Mouse (Mus musculus): Measurements from ENCODE around the gene Gm49601. TPM values are rescaled to one million over a fixed set of nuclear protein-coding genes. Genes with fewer than 3 reads are reported as not detected.
A peak's percentile ranks its signal among the peaks of the same experiment; 100 is the strongest.

Gm49601 gene
- polyA plus RNA-seq, 1 experiment from 2014 or later: 4.7 TPM

DNA sequence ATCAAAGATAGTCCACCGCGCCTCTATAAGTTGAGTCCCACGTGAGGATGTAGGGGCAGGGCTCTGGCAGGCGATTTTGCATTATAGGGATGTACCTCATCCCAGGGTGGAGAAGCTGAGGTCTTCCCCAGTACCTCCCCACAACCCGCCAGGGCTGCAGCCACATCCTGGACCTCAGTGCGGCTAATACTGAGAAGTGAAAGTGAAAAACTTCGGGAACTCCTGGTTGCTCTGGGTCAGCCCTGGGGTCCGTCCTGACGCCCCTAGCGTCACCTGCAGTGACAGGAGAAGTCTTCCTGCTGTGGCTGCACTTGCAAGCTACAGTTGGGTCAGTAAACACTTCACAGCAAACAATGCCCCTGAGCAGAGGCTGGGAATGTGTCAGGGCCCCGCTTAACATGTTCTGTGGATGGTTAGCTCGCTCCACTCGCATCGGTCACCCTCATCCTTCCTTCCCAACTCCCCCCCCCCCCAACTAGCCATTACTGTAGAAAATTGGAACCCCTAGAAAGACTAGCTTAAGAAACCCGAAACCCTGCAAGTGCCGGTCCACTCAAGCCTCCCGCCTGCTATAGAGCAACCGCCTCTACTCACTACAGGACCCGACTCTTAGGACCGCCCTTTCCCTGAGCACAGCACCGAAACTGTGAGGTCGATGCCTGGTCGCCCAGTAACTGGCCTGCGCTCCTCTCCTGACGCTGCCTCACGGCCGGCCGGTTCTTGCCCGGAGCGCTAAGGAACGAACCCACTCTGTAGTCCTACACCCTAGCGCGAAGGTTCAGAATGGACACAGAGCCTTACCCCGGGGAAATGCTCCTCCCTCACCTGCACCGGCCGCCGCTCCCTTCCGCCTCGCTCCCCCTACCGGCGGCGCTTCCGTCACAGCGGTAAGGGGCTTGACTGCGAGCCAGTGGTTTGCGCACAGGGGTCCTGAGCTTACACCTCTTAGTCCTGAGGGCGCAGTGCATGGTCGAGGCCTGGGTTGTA, 36.1 kb downstream of the Gm49601 start, which contains the start of gene Tbx1:
Tbx1 (minus strand) TSS at position 868 of the 987 bp plus-strand sequence.
- Histone ChIP-seq H3K4me1 (peaks cover 55% of the 10 kb centered on the region), H3K27ac (peak within 1 kb of the TSS; percentile 25; the same call in 1 of the 2 replicates), H3K36me3 (no peaks in the 10 kb centered on the region), H3K27me3 (ENCODE audit: low read depth, poor library complexity, severe bottlenecking) (peaks cover 98% of the 10 kb centered on the region), H3K4me3 (peak within 1 kb of the TSS; percentile 43), H3K9me3 (replicated peaks) (no peaks in the 10 kb centered on the region)
- peak; percentile 70 for DNase-seq (ENCODE audit: low spot score)
- WGBS: 2% methylated on average over 48 of the region's 48 CpGs

DNA sequence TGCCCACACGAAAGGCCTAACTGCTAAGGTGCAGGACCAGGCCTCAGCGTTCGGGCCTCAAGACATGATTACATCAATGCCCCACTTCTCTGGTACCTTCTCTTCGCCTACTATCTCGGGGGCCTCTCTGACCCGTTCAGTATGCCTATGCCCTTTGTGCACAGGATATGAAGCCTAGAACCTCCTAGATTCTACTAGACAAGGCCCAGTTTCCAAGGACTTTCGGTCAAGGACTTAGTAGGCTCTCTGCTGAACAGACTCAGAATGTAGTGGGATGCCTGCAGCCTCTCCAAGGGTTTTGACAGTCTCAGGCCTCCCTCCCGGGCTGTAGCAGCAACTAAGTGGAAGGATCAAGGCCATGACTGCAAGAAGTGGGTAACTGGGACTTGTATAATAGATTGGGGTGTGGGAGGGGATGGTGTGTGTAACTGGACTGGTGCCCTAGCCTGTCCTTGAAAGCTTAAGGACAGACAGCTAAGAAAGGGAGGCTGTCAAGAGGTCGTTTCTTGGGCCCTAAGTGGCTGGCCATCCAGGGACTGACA, 37.1 kb downstream of the Gm49601 start:
- no peak for DNase-seq (ENCODE audit: low spot score)
- Histone ChIP-seq H3K27me3 (ENCODE audit: low read depth, poor library complexity, severe bottlenecking) (peaks cover 98% of the 10 kb centered on the region), H3K27ac (no peak overlapping the region), H3K4me3 (peak overlapping the region; percentile 43; the same call in 1 of the 2 replicates), H3K36me3 (no peaks in the 10 kb centered on the region), H3K4me1 (peaks cover 55% of the 10 kb centered on the region), H3K9me3 (replicated peaks) (no peaks in the 10 kb centered on the region)
- WGBS: 9% methylated on average over 9 of the region's 9 CpGs

DNA sequence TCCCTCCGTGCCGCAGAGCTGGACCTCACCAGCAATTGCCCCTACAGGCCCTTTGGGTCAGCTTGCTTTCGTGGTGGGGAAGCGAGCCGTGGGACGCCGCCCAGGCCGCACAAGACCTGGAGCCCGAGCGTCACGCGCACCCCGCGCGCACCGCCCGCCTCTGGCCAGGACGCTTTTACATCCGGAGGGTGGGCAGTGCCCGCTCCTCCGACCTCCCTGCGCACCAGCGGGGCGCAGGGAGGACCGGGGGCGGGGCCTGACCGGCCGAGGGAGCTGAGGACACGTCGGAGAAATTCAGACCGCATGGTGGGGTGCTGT, 37.5 kb downstream of the Gm49601 start:
- Histone ChIP-seq H3K4me1 (peaks cover 56% of the 10 kb centered on the region), H3K4me3 (peak overlapping the region; percentile 29), H3K9me3 (replicated peaks) (no peaks in the 10 kb centered on the region), H3K36me3 (no peaks in the 10 kb centered on the region), H3K27me3 (ENCODE audit: low read depth, poor library complexity, severe bottlenecking) (peaks cover 98% of the 10 kb centered on the region), H3K27ac (0 out of 2 replicates have a peak overlapping the region, but pooled peaks have one; percentile 30)
- WGBS: under 1% methylated on average over 31 of the region's 31 CpGs
- no peak for DNase-seq (ENCODE audit: low spot score)

DNA sequence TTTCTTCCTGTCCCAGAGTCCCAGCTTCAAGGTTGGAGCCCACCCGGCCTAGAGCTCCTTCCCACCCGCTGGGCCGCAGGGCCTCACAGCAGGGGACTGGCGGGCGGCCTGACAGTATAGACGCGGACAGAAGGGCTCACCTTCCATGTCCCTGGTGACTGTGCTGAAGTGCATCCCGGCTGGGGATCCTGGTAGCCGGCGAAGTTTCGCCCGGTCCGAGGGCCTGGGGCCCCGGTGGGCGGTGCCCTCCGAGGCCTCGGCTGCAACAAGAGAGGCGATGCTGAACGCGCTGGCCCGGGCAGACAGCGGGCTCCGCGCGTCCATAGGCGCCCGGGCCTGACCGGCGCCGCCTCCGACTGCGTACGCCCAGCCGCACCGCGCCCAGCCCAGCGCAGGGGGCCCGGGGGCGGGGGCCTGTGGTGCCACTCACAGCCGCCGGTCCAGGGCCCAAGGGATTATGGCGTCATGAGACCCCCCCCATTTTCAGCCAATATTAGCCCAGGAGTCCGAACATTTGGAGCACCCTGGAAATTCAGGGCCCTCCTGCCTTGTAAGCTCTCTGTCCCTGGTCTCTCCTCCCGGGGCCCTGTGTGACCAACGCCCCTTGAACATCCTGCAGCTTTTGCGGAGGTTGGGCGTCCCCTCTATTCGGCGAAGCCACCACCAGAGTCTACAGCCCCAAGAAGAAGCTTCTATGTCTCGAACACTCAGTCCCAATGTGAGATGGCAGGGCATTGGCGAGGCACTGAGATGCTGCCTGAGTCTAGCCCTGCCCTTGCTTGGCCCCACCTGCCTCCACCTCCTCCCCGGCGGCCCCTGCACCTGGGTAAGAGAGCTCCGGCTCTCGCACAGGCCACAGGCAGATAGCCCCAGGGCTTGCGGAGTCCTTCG, 38.1 kb downstream of the Gm49601 start:
- peak; percentile 70 for DNase-seq (ENCODE audit: low spot score)
- Histone ChIP-seq H3K27me3 (ENCODE audit: low read depth, poor library complexity, severe bottlenecking) (peaks cover 98% of the 10 kb centered on the region), H3K4me3 (peak overlapping the region; percentile 44), H3K27ac (0 out of 2 replicates have a peak overlapping the region, but pooled peaks have one; percentile 30), H3K4me1 (peaks cover 58% of the 10 kb centered on the region), H3K9me3 (replicated peaks) (no peaks in the 10 kb centered on the region), H3K36me3 (no peaks in the 10 kb centered on the region)
- 1% methylated on average over 57 of the region's 57 CpGs for WGBS

DNA sequence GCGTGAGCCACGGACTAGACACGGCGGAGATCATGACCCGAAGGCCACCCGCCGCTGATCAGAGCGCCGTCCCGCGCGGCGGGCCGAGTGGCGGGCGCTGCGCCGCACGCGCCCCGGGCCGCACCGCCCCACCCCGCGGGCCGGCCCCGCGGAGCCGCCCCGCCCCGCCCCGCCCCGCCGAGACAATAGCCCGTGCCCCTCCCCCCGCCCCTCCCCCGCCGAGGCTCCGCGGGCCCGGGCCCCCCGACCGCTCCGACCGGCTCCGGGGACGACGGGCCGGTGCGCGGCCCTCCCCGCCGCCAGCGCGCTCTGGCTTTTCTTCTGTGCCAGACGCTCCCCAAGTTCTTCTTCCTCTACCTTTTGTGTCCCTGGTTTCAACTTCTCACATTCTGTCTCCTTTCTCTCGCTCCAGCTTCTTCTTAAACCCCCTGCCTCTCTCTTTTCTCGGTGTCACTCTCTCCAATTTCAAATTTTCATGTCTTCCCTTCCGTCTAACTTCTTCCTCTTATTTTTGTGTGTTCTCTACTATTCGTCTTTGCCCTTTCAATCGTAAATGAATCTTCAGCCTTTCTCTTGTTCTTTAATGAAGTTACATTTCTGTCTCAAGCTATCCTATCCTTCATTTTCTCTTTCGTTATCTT, 39.2 kb downstream of the Gm49601 start:
- DNase-seq (ENCODE audit: low spot score): peak; percentile 62
- Histone ChIP-seq H3K4me1 (peaks cover 68% of the 10 kb centered on the region), H3K27me3 (ENCODE audit: low read depth, poor library complexity, severe bottlenecking) (peaks cover 100% of the 10 kb centered on the region), H3K27ac (peak overlapping the region; percentile 61), H3K9me3 (replicated peaks) (no peaks in the 10 kb centered on the region), H3K36me3 (no peaks in the 10 kb centered on the region), H3K4me3 (peak overlapping the region; percentile 49)
- WGBS: under 1% methylated on average over 53 of the region's 62 CpGs

DNA sequence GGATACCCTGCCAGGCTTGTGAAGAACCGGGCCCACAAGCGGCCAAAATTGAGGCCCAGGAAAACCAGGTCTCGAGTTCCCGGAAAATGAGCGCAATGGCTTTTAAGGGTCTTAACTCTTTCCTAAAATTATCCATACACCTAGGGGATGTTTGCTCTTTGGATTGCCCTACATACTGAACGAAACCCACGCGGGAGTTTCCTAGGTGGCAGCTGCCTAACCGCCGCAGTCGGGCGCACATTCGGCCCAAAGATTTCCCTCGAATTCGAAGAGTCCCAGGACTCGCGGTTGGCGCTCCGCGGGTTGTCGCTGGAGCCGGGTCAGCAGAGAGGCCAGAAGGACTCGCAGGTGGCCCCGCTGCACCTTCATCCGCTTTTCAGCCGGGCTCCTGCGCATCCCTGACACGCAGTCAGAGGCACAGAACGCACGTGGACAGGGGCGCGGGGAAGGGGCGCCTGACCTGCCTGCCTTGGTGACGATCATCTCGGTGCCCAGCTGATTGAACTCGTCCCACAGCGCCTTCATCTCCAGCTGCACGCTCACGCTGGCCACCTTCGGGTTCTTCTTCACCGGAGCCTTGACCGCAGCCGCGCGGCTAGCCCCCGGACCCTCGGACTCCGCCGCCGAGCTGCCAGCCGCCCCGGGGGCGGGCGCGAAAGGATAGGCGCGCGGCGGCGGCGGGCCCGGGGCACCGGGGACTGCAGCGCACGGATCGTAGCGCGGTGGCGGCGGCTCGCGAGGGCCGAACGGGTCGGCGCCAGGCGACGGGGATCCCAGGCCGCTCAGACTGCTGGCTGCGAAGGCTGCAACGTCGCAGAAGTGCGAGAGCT, 39.9 kb downstream of the Gm49601 start:
- DNase-seq (ENCODE audit: low spot score): peak; percentile 70
- no peaks in the 10 kb centered on the region for H3K36me3 ChIP-seq
- peak overlapping the region; percentile 49 for H3K4me3 ChIP-seq
- peaks cover 68% of the 10 kb centered on the region for H3K4me1 ChIP-seq
- WGBS: under 1% methylated on average over 83 of the region's 83 CpGs
- H3K27me3 ChIP-seq (ENCODE audit: low read depth, poor library complexity, severe bottlenecking): peaks cover 100% of the 10 kb centered on the region
- H3K9me3 ChIP-seq (replicated peaks): no peaks in the 10 kb centered on the region
- H3K27ac ChIP-seq: peak overlapping the region; percentile 61

DNA sequence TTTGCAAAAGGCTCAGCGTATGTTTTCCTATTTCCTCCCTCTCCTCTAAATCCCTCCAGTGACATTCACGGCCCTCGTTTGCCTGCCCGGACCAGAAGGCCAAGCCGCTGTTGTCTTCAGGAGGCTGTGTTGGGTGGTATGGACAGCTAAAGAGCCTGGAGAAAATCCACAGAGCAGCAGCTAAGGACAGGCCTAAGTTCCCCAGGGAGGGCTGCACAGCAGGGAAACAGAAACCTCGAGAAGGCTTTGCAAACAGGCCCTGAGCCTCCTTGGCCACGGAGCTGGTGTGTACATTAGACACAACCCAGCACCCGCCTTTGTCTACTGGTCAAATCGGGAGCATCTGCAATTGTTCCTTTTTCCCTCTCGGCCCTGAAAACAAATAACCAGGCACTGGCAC, 40.6 kb downstream of the Gm49601 start:
- peaks cover 100% of the 10 kb centered on the region for H3K27me3 ChIP-seq (ENCODE audit: low read depth, poor library complexity, severe bottlenecking)
- H3K27ac ChIP-seq: no peak overlapping the region
- 3% methylated on average over 10 of the region's 10 CpGs for WGBS
- no peaks in the 10 kb centered on the region for H3K9me3 ChIP-seq (replicated peaks)
- peak; percentile 64 for DNase-seq (ENCODE audit: low spot score)
- peaks cover 69% of the 10 kb centered on the region for H3K4me1 ChIP-seq
- no peaks in the 10 kb centered on the region for H3K36me3 ChIP-seq
- peak overlapping the region; percentile 49 for H3K4me3 ChIP-seq

DNA sequence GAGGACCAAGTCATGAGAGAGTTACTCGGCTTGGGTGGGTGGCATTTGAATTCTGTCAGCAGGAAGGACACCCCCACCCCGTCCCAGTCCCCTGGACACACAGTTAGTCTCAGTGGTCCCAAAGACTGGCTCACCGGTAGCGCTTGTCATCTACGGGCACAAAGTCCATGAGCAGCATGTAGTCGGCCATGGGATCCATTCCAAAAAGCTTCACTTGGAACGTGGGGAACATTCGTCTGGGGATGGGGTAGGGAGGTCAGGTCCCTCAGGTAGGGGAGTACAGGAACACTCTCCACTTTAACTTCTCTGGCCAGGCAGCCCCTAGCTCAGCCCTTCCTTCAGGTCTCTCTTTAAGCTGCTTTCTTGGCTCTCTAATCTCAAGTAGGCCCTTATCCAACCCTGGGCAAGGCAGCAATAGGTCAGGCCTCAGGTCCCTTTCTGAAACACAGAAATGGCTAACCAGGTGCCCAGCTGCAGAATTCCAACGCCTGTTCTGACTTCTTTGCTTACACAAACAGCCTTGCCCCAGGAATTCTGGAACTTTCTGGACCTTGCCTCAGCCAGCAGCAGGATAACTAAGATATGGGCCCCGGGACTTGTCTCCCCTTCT, 41.2 kb downstream of the Gm49601 start:
- peaks cover 63% of the 10 kb centered on the region for H3K4me1 ChIP-seq
- WGBS: 11% methylated on average over 10 of the region's 10 CpGs
- H3K36me3 ChIP-seq: no peaks in the 10 kb centered on the region
- no peak for DNase-seq (ENCODE audit: low spot score)
- H3K27me3 ChIP-seq (ENCODE audit: low read depth, poor library complexity, severe bottlenecking): peaks cover 100% of the 10 kb centered on the region
- H3K4me3 ChIP-seq: peak overlapping the region; percentile 49
- H3K9me3 ChIP-seq (replicated peaks): no peaks in the 10 kb centered on the region
- H3K27ac ChIP-seq: no peak overlapping the region

DNA sequence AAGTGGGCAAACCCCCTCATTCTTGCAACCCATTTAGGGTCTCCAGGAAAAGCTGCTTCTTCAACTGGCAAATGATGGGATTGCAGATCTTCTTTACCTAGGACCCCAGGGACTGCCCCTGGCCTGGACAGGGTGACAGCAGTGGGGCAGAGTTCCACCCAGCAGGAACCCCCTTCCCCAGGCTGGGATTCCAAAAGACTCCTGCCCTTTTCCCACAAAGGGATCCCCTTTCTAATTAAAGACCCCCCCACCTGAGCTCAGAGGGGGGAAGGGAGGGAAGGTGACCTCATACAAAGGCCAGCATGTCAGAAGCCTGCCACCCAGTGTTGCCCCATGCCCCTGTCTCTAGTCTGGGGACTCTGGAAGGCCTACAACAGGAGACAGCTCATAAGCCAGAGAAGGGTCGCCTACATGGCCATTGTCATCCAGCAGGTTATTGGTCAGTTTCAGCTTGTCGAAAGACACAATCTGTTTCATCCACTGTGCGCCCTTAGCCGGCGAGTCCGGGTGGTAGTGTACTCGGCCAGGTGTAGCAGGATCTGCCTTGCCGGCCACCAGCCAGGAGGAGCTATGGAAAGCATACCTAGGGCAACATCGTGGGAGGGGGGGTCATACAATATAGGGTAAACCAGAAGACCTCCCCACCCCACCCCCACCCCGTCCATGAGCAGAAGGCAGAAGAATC, 42.4 kb downstream of the Gm49601 start:
- peaks cover 55% of the 10 kb centered on the region for H3K4me1 ChIP-seq

DNA sequence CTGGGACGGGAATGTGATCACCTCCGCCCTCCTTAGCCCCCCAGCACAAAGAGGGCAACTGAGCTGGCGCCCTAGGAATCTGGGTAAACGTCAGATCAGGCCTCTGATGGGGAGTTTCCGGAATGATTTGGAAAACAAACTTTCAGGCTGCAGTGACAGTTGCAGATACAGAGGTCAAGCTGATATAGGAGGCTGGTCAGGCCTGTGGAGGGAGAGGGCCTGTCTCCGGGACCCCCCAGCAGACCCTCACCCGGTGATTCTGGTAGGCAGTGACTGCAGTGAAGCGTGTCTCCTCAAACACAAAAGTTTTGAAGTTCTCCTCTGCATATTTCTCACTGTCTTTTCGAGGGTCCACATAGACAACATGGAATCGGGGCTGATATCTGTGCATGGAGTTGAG, 43.1 kb downstream of the Gm49601 start:
- peak; percentile 47 for DNase-seq (ENCODE audit: low spot score)
- Histone ChIP-seq H3K27ac (no peak overlapping the region), H3K4me3 (0 out of 2 replicates have a peak overlapping the region, but pooled peaks have one; percentile 42), H3K4me1 (peaks cover 52% of the 10 kb centered on the region), H3K9me3 (replicated peaks) (no peaks in the 10 kb centered on the region), H3K27me3 (ENCODE audit: low read depth, poor library complexity, severe bottlenecking) (peaks cover 97% of the 10 kb centered on the region), H3K36me3 (no peaks in the 10 kb centered on the region)
- 8% methylated on average over 10 of the region's 10 CpGs for WGBS

More for the DNA sequence above, 42.4 kb downstream of the Gm49601 start:
- peaks cover 98% of the 10 kb centered on the region for H3K27me3 ChIP-seq (ENCODE audit: low read depth, poor library complexity, severe bottlenecking)
- no peak overlapping the region for H3K27ac ChIP-seq
- H3K36me3 ChIP-seq: no peaks in the 10 kb centered on the region
- no peak for DNase-seq (ENCODE audit: low spot score)
- no peaks in the 10 kb centered on the region for H3K9me3 ChIP-seq (replicated peaks)
- 4% methylated on average over 10 of the region's 10 CpGs for WGBS
- no peak overlapping the region; the same call in 1 of the 2 replicates for H3K4me3 ChIP-seq
